Mouse (Mus musculus) CH12.LX (cell line): ENCODE measurements around the gene Rnf26. TPM values are rescaled to one million over a fixed set of nuclear protein-coding genes. Genes with fewer than 3 reads are reported as not detected.

Source experiments
- DNase-seq: peaks from one replicate; pipeline ENCODE4 v3.0.0-alpha.2; 2013; ENCODE audit errors: extremely low read depth
- H3K27ac ChIP-seq: 2 replicates; pipeline ENCODE4 v1.5.1; 2012; ENCODE audit warnings: low read depth, mild to moderate bottlenecking, control low read depth, moderate library complexity; ENCODE audit not compliant: insufficient read depth
- H3K27me3 ChIP-seq: replicated peaks from 2 replicates; pipeline ENCODE3; 2012; ENCODE audit warnings: inconsistent platforms
- H3K36me3 ChIP-seq, 2 experiments: replicated peaks in 1 of 2; 2 replicates each; pipeline versions ENCODE3 to v1.6.1; 2012; ENCODE audit warnings: inconsistent platforms in 1 of 2, low read length in 1 of 2, mild to moderate bottlenecking in 1 of 2, mixed read lengths in 1 of 2, moderate library complexity in 1 of 2; ENCODE audit not compliant: control insufficient read depth in 1 of 2, insufficient read depth in 1 of 2
- H3K4me1 ChIP-seq, 2 experiments: 2 replicates each; pipeline ENCODE4 v1.6.1; 2012; ENCODE audit warnings: inconsistent platforms in 1 of 2, moderate library complexity in 1 of 2; ENCODE audit not compliant: insufficient read depth in 2 of 2, control insufficient read depth in 1 of 2
- H3K4me2 ChIP-seq: 2 replicates; pipeline ENCODE4 v1.6.1; 2012; ENCODE audit warnings: low read depth, mild to moderate bottlenecking, control low read depth; ENCODE audit not compliant: poor library complexity, insufficient read depth, severe bottlenecking
- H3K4me3 ChIP-seq, 3 experiments: fragments of 150-350 bp in 1 of 3; sonication (generic) in 1 of 3; replicated peaks in 1 of 3; 2 replicates each; pipeline versions ENCODE3 to v1.5.1; 2011 to 2012; ENCODE audit warnings: low read depth in 2 of 3, low read length in 2 of 3, mild to moderate bottlenecking in 2 of 3, moderate library complexity in 2 of 3, control low read depth in 1 of 3, improper control_type of control experiment in 1 of 3, inconsistent platforms in 1 of 3, mixed read lengths in 1 of 3; ENCODE audit not compliant: poor library complexity in 1 of 3
- H3K79me2 ChIP-seq: replicated peaks from 2 replicates; pipeline ENCODE4 v1.6.1; 2012; ENCODE audit warnings: mild to moderate bottlenecking, moderate library complexity; ENCODE audit not compliant: control insufficient read depth, poor library complexity, insufficient read depth, severe bottlenecking; ENCODE audit errors: extremely low read depth
- H3K9ac ChIP-seq: 2 replicates; pipeline ENCODE4 v1.6.1; 2012; ENCODE audit warnings: low read depth, mild to moderate bottlenecking, control low read depth, moderate library complexity; ENCODE audit not compliant: insufficient read depth
- H3K9me3 ChIP-seq: replicated peaks from 2 replicates; pipeline ENCODE3; 2012; ENCODE audit warnings: low read length, inconsistent platforms, mixed read lengths
- BHLHE40 ChIP-seq: IDR thresholded peaks from 2 replicates; pipeline ENCODE4 v1.6.1; 2011; ENCODE audit warnings: mild to moderate bottlenecking, low read depth, low read length, improper control_type of control experiment
- CTCF ChIP-seq, 2 experiments: IDR thresholded peaks in 1 of 2; conservative IDR thresholded peaks in 1 of 2; 2 replicates each; pipeline ENCODE4 v1.5.1; 2011 to 2012; ENCODE audit warnings: low read depth in 2 of 2, low read length in 2 of 2, improper control_type of control experiment in 1 of 2, inconsistent platforms in 1 of 2, mild to moderate bottlenecking in 1 of 2, moderate library complexity in 1 of 2
- GABPA ChIP-seq: IDR thresholded peaks from 2 replicates; pipeline ENCODE4 v1.6.1; 2012; ENCODE audit warnings: low read depth, low read length, improper control_type of control experiment, inconsistent platforms; ENCODE audit not compliant: insufficient replicate concordance
- IRF4 ChIP-seq: IDR thresholded peaks from 2 replicates; pipeline ENCODE4 v1.6.1; 2014; ENCODE audit warnings: low read depth, mild to moderate bottlenecking, inconsistent platforms, low read length, improper control_type of control experiment
- JUN ChIP-seq: IDR thresholded peaks from 2 replicates; pipeline ENCODE4 v1.6.1; 2011; ENCODE audit warnings: low read depth, mild to moderate bottlenecking, low read length, improper control_type of control experiment, moderate library complexity; ENCODE audit not compliant: insufficient read depth
- MAFK ChIP-seq: IDR thresholded peaks from 2 replicates; pipeline ENCODE4 v1.6.1; 2011; ENCODE audit warnings: low read length, improper control_type of control experiment; ENCODE audit not compliant: insufficient replicate concordance
- MAX ChIP-seq: IDR thresholded peaks from 2 replicates; pipeline ENCODE4 v1.6.1; 2011; ENCODE audit warnings: low read length, improper control_type of control experiment
- MYC ChIP-seq: IDR thresholded peaks from 2 replicates; pipeline ENCODE4 v1.6.1; 2011; ENCODE audit warnings: low read depth, mild to moderate bottlenecking, improper control_type of control experiment, low read length
- NELFE ChIP-seq: IDR thresholded peaks from 2 replicates; pipeline ENCODE4 v1.6.1; 2011; ENCODE audit warnings: low read depth, low read length, improper control_type of control experiment
- POLR2A ChIP-seq: IDR thresholded peaks from 2 replicates; pipeline ENCODE4 v1.6.1; 2011; ENCODE audit warnings: low read depth, mild to moderate bottlenecking, improper control_type of control experiment, low read length
- TBP ChIP-seq: conservative IDR thresholded peaks from 2 replicates; pipeline ENCODE4 v1.6.1; 2011; ENCODE audit warnings: low read depth, low read length, improper control_type of control experiment
- TCF12 ChIP-seq: IDR thresholded peaks from 2 replicates; pipeline ENCODE4 v1.6.1; 2014; ENCODE audit warnings: low read depth, mild to moderate bottlenecking, inconsistent platforms, low read length, improper control_type of control experiment
- ZMIZ1 ChIP-seq: IDR thresholded peaks from 2 replicates; pipeline ENCODE4 v1.6.1; 2012; ENCODE audit warnings: low read depth, mild to moderate bottlenecking, inconsistent platforms, low read length, improper control_type of control experiment
- dilution Hi-C: fragments of 300-500 bp; cut with MboI; formaldehyde crosslinking; loops from 2 replicates; pipeline ENCODE4 v1.14.3; 2020; ENCODE audit warnings: low sequenced_read_pairs; ENCODE audit not compliant: extremely low pct_unique_long_range_greater_than_20kb, extremely low pct_ligation_motif_present
- in situ Hi-C: fragments of 300-500 bp; cut with MboI; formaldehyde crosslinking; loops from 3 replicates; pipeline ENCODE4 v1.14.3; 2019; ENCODE audit warnings: low sequenced_read_pairs, low pct_ligation_motif_present, low pct_unique_long_range_greater_than_20kb, mixed read lengths
- polyA plus RNA-seq: library from polyadenylated mRNA; unstranded; fragments of >175 nt; gene quantifications from 2 replicates; pipeline ENCODE4 v1.2.1, GENCODE M21; 2012; ENCODE audit warnings: low read depth; ENCODE audit not compliant: insufficient read length
- total RNA-seq, 2 experiments: library from RNA; depleted of rRNA; stranded (reverse); fragments of 300-350 nt in 1 of 2; fragments of >200 nt in 1 of 2; gene quantifications; 2 replicates each; pipeline ENCODE4 v1.2.3; 2012 to 2014

Gene Rnf26
- total and polyA plus RNA-seq, 3 experiments: 11.7 to 40.0 (median 15.3) TPM

- H3K4me3 ChIP-seq: no peak overlapping the region
- dilution Hi-C loops (no loop called here), in situ Hi-C loops (no loop called here)
- peaks cover 71% of the 10 kb centered on the region for H3K27me3 ChIP-seq
- no peaks in the 10 kb centered on the region for H3K36me3 ChIP-seq
- DNase-seq: no peak
- H3K9me3 ChIP-seq: no peaks in the 10 kb centered on the region
- H3K9ac ChIP-seq: no peak overlapping the region
- no peak overlapping the region for H3K4me2 ChIP-seq
- no peaks in the 10 kb centered on the region for H3K79me2 ChIP-seq
- no peak overlapping the region for H3K27ac ChIP-seq
- TF ChIP-seq CTCF (conservative IDR thresholded peaks at IDR 0.05 in 1 of 2, IDR thresholded peaks at IDR 0.05 in 1 of 2; ENCODE audit: low read depth in 2 of 2, low read length in 2 of 2) (peak in 1 of 2 experiments; percentile 18; a peak in 1 of 4 replicates), ZMIZ1 (no peak)
- peaks cover 6 to 9% of the 10 kb centered on the region in 2 experiments for H3K4me1 ChIP-seq
These were observed 48.1 kb downstream of the Rnf26 start for GRCm38 (mm10) chr9:44065177-44065576.

GRCm38 (mm10) chr9:44058606-44059005 lies 54.7 kb downstream of the Rnf26 start:
- Histone ChIP-seq H3K9me3 (peaks cover 6% of the 10 kb centered on the region), H3K36me3 (no peaks in the 10 kb centered on the region), H3K4me3 (no peak overlapping the region), H3K79me2 (no peaks in the 10 kb centered on the region), H3K9ac (no peak overlapping the region), H3K4me1 (no peaks in the 10 kb centered on the region), H3K27me3 (peaks cover 79% of the 10 kb centered on the region), H3K27ac (no peak overlapping the region), H3K4me2 (no peak overlapping the region)
- no peak for TF ChIP-seq JUN
- no peak for TF ChIP-seq MAFK
- TF ChIP-seq TBP: no peak
- TF ChIP-seq BHLHE40: no peak
- TF ChIP-seq MAX: no peak
- no peak for TF ChIP-seq GABPA
- no peak for TF ChIP-seq TCF12
- no peak for TF ChIP-seq MYC
- TF ChIP-seq NELFE: no peak
- dilution Hi-C loops: no loop called here
- in situ Hi-C loops: no loop called here
- DNase-seq: no peak

- dilution Hi-C loops: no loop called here
- no peak for TF ChIP-seq MAX
- TF ChIP-seq POLR2A: no peak
- TF ChIP-seq IRF4: no peak
- TF ChIP-seq ZMIZ1: no peak
- in situ Hi-C loops: no loop called here
- no peak for DNase-seq
- no peak overlapping the region for H3K4me3 ChIP-seq
- H3K79me2 ChIP-seq: no peaks in the 10 kb centered on the region
- H3K27me3 ChIP-seq: peaks cover 71% of the 10 kb centered on the region
- no peaks in the 10 kb centered on the region for H3K4me1 ChIP-seq
- no peak overlapping the region for H3K9ac ChIP-seq
- no peak overlapping the region for H3K4me2 ChIP-seq
- no peak overlapping the region for H3K27ac ChIP-seq
- no peaks in the 10 kb centered on the region for H3K36me3 ChIP-seq
- H3K9me3 ChIP-seq: peaks cover 6% of the 10 kb centered on the region
These were observed 59.4 kb downstream of the Rnf26 start for GRCm38 (mm10) chr9:44053936-44054335.
